Mouse (Mus musculus): ENCODE data around the gene Lsm8. TPM values are rescaled to one million over a fixed set of nuclear protein-coding genes. Genes with fewer than 3 reads are reported as not detected.
"Not testable (repeated sequence)": the region's sequence is repeated elsewhere in the genome, so short reads cannot be mapped to it uniquely, and the experiment has no call there.

Lsm8 gene
- polyA plus RNA-seq (2012; rRNA removed) = 45.8 and 47.8 TPM in 2 replicates

- DNase-seq (ENCODE audit: extremely low spot score in 1 of 2, low spot score in 1 of 2) = peak; percentile 94 to 97
Measured at GRCm38 (mm10) chr6:18848051-18848701, at the start of gene Lsm8. Gene Lsm8, plus strand, starts transcription at chr6:18848579.

DNA sequence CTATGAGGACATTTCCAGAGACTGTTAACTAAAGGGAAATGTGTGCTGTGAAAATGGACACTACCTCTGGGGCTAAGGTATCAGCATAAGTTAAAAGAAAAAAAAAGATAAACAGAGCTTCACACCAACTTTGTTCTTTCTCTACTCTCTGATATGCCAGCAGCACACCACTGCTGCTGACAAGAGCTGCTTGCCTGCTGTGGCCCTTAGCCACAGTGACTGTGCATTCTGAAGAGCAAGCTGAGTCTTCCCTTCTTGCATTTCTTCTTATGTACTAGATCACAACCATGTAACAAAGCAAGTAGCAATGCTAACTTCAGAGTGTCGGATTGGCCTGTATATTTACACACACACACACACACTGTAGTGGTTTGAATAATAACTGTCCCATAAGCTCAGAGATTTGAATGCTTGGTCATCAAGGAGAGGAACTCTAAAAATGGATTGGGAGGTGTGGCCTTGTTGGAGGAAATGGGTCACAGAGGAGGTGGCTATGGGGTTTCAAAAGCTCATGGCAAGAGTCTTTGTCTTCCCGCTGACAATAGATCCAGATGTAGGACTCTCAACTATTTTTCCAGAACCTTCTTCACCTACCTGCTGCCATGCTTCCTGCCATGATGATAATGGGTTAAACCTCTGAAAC lies 47.4 kb upstream of the Lsm8 start:
- DNase-seq (ENCODE audit: extremely low spot score in 1 of 2, low spot score in 1 of 2) = no peak

DNA sequence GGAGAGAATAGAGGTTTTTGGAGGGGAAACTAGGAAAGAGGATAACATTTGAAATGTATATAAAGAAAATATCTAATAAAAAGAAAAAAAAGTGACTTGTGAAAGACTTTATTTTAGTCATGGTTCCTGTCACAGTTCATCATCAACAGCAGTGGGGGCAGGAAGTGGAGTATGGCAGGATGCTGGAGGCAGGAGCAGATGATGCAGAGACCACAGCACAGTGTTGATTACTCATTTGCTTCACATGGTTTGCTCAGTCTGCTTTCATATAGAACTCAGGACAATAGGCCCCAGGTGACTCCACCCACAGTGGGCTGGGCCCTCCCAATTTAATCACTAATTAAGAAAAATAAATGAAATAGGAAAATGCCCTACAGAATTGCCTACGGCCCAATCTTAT lies 35.8 kb upstream of the Lsm8 start:
- no peak for DNase-seq (ENCODE audit: extremely low spot score in 1 of 2, low spot score in 1 of 2)

- no peak for DNase-seq (ENCODE audit: extremely low spot score in 1 of 2, low spot score in 1 of 2)
Measured at GRCm38 (mm10) chr6:18815606-18816005, 32.8 kb upstream of the Lsm8 start.

DNA sequence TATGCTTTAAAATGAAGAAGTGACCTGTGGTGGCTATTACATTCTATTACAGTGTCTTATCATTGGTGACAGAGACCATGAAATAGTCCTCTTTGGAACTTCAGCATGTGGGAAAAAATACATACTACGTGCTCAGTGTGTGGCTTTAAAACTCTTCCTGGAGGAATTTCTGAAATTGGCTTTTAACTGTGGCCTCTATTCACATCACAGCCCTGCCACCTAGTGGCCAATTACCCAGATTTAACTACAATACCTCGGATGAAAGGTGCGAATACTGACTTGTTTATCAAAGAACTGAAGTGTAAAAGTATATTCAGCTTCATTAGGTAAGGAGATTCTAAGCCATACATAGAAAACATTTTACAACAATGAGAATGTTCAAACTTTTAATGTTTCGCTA lies 29.0 kb upstream of the Lsm8 start:
- peak; percentile 60 to 91 for DNase-seq (ENCODE audit: extremely low spot score in 1 of 2, low spot score in 1 of 2)

DNA sequence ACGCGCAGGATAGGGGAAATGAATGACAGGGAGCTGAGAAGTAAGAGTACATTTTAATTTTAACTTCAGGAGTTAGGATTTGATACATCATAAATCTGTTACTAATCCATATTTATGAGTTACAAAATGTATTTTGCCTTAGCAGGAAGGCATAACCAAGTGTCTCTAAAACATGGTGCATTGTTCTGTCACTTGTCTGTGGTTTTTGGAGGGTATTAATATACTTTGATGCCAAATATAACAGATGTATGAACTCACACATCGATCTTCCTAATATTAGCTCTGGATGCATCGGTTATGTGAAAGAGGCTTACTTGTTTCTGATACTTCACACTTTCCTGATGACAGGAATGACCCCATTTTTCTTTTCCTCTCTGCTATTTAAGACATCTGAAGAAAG lies 28.1 kb upstream of the Lsm8 start:
- DNase-seq (ENCODE audit: extremely low spot score in 1 of 2, low spot score in 1 of 2) = no peak

DNA sequence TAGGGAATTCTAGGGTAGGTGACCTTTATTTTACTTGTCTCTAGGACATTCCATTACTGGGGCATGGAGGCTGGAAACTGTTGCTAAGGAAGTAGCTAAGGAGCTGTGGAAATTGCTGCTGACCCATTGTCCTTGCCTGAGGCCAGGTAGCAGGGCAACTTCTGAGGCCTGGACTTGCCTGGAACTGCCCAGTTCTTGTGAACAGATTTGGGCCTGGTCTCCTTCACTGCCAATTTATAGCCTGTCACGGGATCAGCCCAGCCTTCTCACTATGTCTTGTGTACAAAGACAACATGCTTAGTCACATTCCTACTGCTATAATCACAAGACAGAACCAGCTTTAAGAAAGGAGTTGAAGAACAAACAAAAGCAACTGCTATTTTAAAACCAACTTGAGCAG lies 25.6 kb upstream of the Lsm8 start:
- no peak for DNase-seq (ENCODE audit: extremely low spot score in 1 of 2, low spot score in 1 of 2)

GRCm38 (mm10) chr6:18832958-18833357 lies 15.4 kb upstream of the Lsm8 start:
- peak in 1 of 2 experiments; percentile 52 for DNase-seq (ENCODE audit: extremely low spot score in 1 of 2, low spot score in 1 of 2)

- not testable (repeated sequence) for DNase-seq (ENCODE audit: extremely low spot score in 1 of 2, low spot score in 1 of 2)
Measured at GRCm38 (mm10) chr6:18844529-18844928, 3.9 kb upstream of the Lsm8 start.

GRCm38 (mm10) chr6:18845571-18845970 lies 2.8 kb upstream of the Lsm8 start:
- not testable (repeated sequence) for DNase-seq (ENCODE audit: extremely low spot score in 1 of 2, low spot score in 1 of 2)

DNA sequence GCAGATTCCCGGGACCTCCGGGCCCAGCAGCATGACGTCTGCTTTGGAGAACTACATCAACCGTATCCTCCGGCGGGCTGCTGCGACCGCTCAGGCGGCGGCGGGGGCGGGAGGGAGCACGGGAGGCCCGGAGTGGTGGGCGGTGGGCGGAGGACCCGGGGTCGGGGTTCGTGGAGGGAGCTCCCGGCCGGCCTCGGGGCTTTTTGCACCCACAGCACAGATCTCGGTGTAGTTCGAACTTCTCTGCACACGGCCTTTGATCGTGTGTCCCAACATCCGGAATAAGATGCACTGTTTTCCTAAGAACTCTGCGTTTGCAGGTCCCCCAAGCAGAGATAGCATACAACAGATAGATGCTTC lies 303 bp downstream of the Lsm8 start:
- DNase-seq (ENCODE audit: extremely low spot score in 1 of 2, low spot score in 1 of 2) = no peak

- DNase-seq (ENCODE audit: extremely low spot score in 1 of 2, low spot score in 1 of 2) = peak in 1 of 2 experiments; percentile 69
Measured at GRCm38 (mm10) chr6:18855323-18855722, 6.9 kb downstream of the Lsm8 start.

- DNase-seq (ENCODE audit: extremely low spot score in 1 of 2, low spot score in 1 of 2) = no peak
Measured at GRCm38 (mm10) chr6:18856487-18857078, 8.2 kb downstream of the Lsm8 start.

GRCm38 (mm10) chr6:18866018-18866417 lies 17.6 kb downstream of the Lsm8 start, which contains the start of gene Ankrd7:
Gene Ankrd7, plus strand, starts transcription at chr6:18866318.
- DNase-seq (ENCODE audit: extremely low spot score in 1 of 2, low spot score in 1 of 2) = no peak

- peak in 1 of 2 experiments; percentile 47 for DNase-seq (ENCODE audit: extremely low spot score in 1 of 2, low spot score in 1 of 2)
Measured at GRCm38 (mm10) chr6:18889030-18889429, 40.7 kb downstream of the Lsm8 start.

GRCm38 (mm10) chr6:18894142-18894541 lies 45.8 kb downstream of the Lsm8 start:
- no peak for DNase-seq (ENCODE audit: extremely low spot score in 1 of 2, low spot score in 1 of 2)

Other genes with a start within 250 kb of the Lsm8 start
- 0.22 and 0.34 TPM in 2 replicates for gene Ankrd7, start 17.7 kb downstream of the Lsm8 start, polyA plus RNA-seq (2012; rRNA removed)

Measured in frontal cortex, adult 2 months (tissue).